Mouse (Mus musculus): Measurements from ENCODE around the gene Mid1. TPM values are rescaled to one million over a fixed set of nuclear protein-coding genes. Genes with fewer than 3 reads are reported as not detected.
A peak's percentile ranks its signal among the peaks of the same experiment; 100 is the strongest.

Gene Mid1
- polyA plus RNA-seq (2015; fragmentation: Nextera tagmentation; extraction: Ambion mirVana): 6.9 and 9.8 TPM in 2 replicates

GRCm38 (mm10) chrX:169685131-169685530 lies at the start of gene Mid1:
Gene Mid1 (plus strand): TSS chrX:169685199.
- H3K27ac ChIP-seq (ENCODE audit: low read length): no peak within 1 kb of the TSS
- WGBS: 13% methylated on average over 10 of the region's 10 CpGs
- H3K27me3 ChIP-seq (ENCODE audit: insufficient read depth, low read length): no peaks in the 10 kb centered on the region; the same call in 1 of the 2 replicates
- no peaks in the 10 kb centered on the region for H3K36me3 ChIP-seq (ENCODE audit: insufficient read depth, low read length)
- no peaks in the 10 kb centered on the region for H3K9me3 ChIP-seq (ENCODE audit: low read length)
- H3K9ac ChIP-seq (replicated peaks; ENCODE audit: low read length): 0 out of 2 replicates have a peak within 1 kb of the TSS, but pooled peaks have one; percentile 44
- peak; percentile 85 for ATAC-seq (ENCODE audit: low FRiP score, low TSS enrichment)
- no peaks in the 10 kb centered on the region for H3K4me1 ChIP-seq (ENCODE audit: insufficient read depth, low read length)
- H3K4me3 ChIP-seq (ENCODE audit: low read length): peak within 1 kb of the TSS; percentile 36
- H3K4me2 ChIP-seq (replicated peaks; ENCODE audit: low read depth, low read length): peak within 1 kb of the TSS; percentile 48

- no peaks in the 10 kb centered on the region for H3K36me3 ChIP-seq (ENCODE audit: insufficient read depth, low read length)
- H3K27me3 ChIP-seq (ENCODE audit: insufficient read depth, low read length): peaks cover 3% of the 10 kb centered on the region; the same call in 1 of the 2 replicates
- no peaks in the 10 kb centered on the region for H3K9me3 ChIP-seq (ENCODE audit: low read length)
- no peak overlapping the region for H3K9ac ChIP-seq (replicated peaks; ENCODE audit: low read length)
- no peak overlapping the region for H3K27ac ChIP-seq (ENCODE audit: low read length)
- no peak overlapping the region for H3K4me3 ChIP-seq (ENCODE audit: low read length)
- H3K4me1 ChIP-seq (ENCODE audit: insufficient read depth, low read length): no peaks in the 10 kb centered on the region
- no peak for ATAC-seq (ENCODE audit: low FRiP score, low TSS enrichment)
- H3K4me2 ChIP-seq (replicated peaks; ENCODE audit: low read depth, low read length): no peak overlapping the region
These were observed 11.9 kb upstream of the Mid1 start for GRCm38 (mm10) chrX:169673056-169673455.

GRCm38 (mm10) chrX:169676313-169676712 lies 8.7 kb upstream of the Mid1 start:
- 60% methylated on average over 4 of the region's 4 CpGs for WGBS
- no peak for ATAC-seq (ENCODE audit: low FRiP score, low TSS enrichment)

DNA sequence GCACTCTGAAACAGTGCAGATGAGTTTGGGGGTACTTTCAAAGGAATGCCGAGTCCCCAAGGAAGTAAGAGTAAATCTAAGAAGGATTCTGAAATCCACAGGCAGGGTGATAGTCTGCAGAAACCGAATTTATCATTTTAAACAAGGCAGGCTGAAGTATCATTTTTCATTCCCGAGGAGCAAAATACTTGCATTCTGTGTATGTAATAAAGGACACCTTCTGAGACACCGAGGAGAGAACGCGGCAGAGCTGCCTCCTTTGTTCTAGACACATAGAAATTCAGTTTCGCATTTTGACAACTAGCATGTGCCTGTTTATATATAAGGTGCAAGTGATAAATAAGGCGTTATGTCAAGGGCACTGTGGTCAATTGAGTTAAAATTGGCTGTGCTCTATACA lies 732 bp downstream of the Mid1 start:
- Histone ChIP-seq H3K9ac (replicated peaks; ENCODE audit: low read length) (no peak overlapping the region), H3K9me3 (ENCODE audit: low read length) (no peaks in the 10 kb centered on the region), H3K27me3 (ENCODE audit: insufficient read depth, low read length) (no peaks in the 10 kb centered on the region; the same call in 1 of the 2 replicates), H3K4me1 (ENCODE audit: insufficient read depth, low read length) (no peaks in the 10 kb centered on the region), H3K27ac (ENCODE audit: low read length) (no peak overlapping the region), H3K4me2 (replicated peaks; ENCODE audit: low read depth, low read length) (peak overlapping the region; percentile 48), H3K36me3 (ENCODE audit: insufficient read depth, low read length) (no peaks in the 10 kb centered on the region), H3K4me3 (ENCODE audit: low read length) (peak overlapping the region; percentile 36)
- ATAC-seq (ENCODE audit: low FRiP score, low TSS enrichment): no peak
- 44% methylated on average over 8 of the region's 8 CpGs for WGBS

More at GRCm38 (mm10) chrX:169676313-169676712, 8.7 kb upstream of the Mid1 start:
- Histone ChIP-seq H3K36me3 (ENCODE audit: insufficient read depth, low read length) (no peaks in the 10 kb centered on the region), H3K27ac (ENCODE audit: low read length) (no peak overlapping the region), H3K4me3 (ENCODE audit: low read length) (no peak overlapping the region), H3K9ac (replicated peaks; ENCODE audit: low read length) (no peak overlapping the region), H3K27me3 (ENCODE audit: insufficient read depth, low read length) (0 out of 2 replicates have a peak, but pooled peaks cover 3% of the 10 kb centered on the region), H3K4me2 (replicated peaks; ENCODE audit: low read depth, low read length) (no peak overlapping the region), H3K9me3 (ENCODE audit: low read length) (no peaks in the 10 kb centered on the region), H3K4me1 (ENCODE audit: insufficient read depth, low read length) (no peaks in the 10 kb centered on the region)

GRCm38 (mm10) chrX:169691217-169691616 lies 6.2 kb downstream of the Mid1 start:
- Histone ChIP-seq H3K4me1 (ENCODE audit: insufficient read depth, low read length) (0 out of 2 replicates have a peak, but pooled peaks cover 3% of the 10 kb centered on the region), H3K36me3 (ENCODE audit: insufficient read depth, low read length) (no peaks in the 10 kb centered on the region), H3K4me3 (ENCODE audit: low read length) (no peak overlapping the region), H3K27ac (ENCODE audit: low read length) (no peak overlapping the region), H3K27me3 (ENCODE audit: insufficient read depth, low read length) (peaks cover 6% of the 10 kb centered on the region; the same call in 1 of the 2 replicates), H3K9me3 (ENCODE audit: low read length) (no peaks in the 10 kb centered on the region), H3K4me2 (replicated peaks; ENCODE audit: low read depth, low read length) (no peak overlapping the region), H3K9ac (replicated peaks; ENCODE audit: low read length) (no peak overlapping the region)
- ATAC-seq (ENCODE audit: low FRiP score, low TSS enrichment): peak; percentile 74
- WGBS: 59% methylated on average over 2 of the region's 2 CpGs

DNA sequence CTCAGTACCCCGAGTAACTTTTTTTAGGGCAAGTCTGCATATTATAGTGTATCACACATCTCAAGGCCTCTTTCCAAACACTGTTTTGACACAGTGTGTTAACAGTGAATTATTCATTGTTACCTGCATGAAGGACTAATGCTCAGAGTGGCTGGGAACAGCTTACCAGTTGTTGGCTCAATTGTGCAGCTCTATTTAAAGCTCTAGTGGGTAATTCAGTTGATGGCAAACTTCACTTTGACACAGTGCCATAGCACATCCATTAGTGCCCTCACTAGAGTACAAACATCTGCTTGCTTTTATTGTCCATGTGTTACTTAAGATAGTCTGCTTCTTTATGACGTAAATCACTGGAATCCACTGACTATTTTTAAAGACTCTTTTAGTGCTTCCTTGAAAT lies 6.7 kb downstream of the Mid1 start:
- Histone ChIP-seq H3K4me3 (ENCODE audit: low read length) (no peak overlapping the region), H3K9ac (replicated peaks; ENCODE audit: low read length) (no peak overlapping the region), H3K9me3 (ENCODE audit: low read length) (no peaks in the 10 kb centered on the region), H3K36me3 (ENCODE audit: insufficient read depth, low read length) (no peaks in the 10 kb centered on the region), H3K27ac (ENCODE audit: low read length) (no peak overlapping the region), H3K4me2 (replicated peaks; ENCODE audit: low read depth, low read length) (no peak overlapping the region), H3K27me3 (ENCODE audit: insufficient read depth, low read length) (peaks cover 8% of the 10 kb centered on the region; the same call in 1 of the 2 replicates), H3K4me1 (ENCODE audit: insufficient read depth, low read length) (0 out of 2 replicates have a peak, but pooled peaks cover 3% of the 10 kb centered on the region)
- 59% methylated on average over 2 of the region's 2 CpGs for WGBS
- no peak for ATAC-seq (ENCODE audit: low FRiP score, low TSS enrichment)

GRCm38 (mm10) chrX:169692225-169692909 lies 7.4 kb downstream of the Mid1 start:
- Histone ChIP-seq H3K4me3 (ENCODE audit: low read length) (no peak overlapping the region), H3K4me1 (ENCODE audit: insufficient read depth, low read length) (0 out of 2 replicates have a peak, but pooled peaks cover 3% of the 10 kb centered on the region), H3K9ac (replicated peaks; ENCODE audit: low read length) (no peak overlapping the region), H3K4me2 (replicated peaks; ENCODE audit: low read depth, low read length) (no peak overlapping the region), H3K27ac (ENCODE audit: low read length) (no peak overlapping the region), H3K27me3 (ENCODE audit: insufficient read depth, low read length) (peaks cover 10% of the 10 kb centered on the region; the same call in 1 of the 2 replicates), H3K36me3 (ENCODE audit: insufficient read depth, low read length) (no peaks in the 10 kb centered on the region), H3K9me3 (ENCODE audit: low read length) (no peaks in the 10 kb centered on the region)
- no peak for ATAC-seq (ENCODE audit: low FRiP score, low TSS enrichment)
- WGBS: 66% methylated on average over 6 of the region's 6 CpGs

GRCm38 (mm10) chrX:169704016-169704602 lies 19.1 kb downstream of the Mid1 start:
- no peaks in the 10 kb centered on the region for H3K4me1 ChIP-seq (ENCODE audit: insufficient read depth, low read length)
- no peak overlapping the region for H3K4me2 ChIP-seq (replicated peaks; ENCODE audit: low read depth, low read length)
- no peak overlapping the region for H3K27ac ChIP-seq (ENCODE audit: low read length)
- no peak for ATAC-seq (ENCODE audit: low FRiP score, low TSS enrichment)
- H3K4me3 ChIP-seq (ENCODE audit: low read length): no peak overlapping the region
- peaks cover 8% of the 10 kb centered on the region for H3K27me3 ChIP-seq (ENCODE audit: insufficient read depth, low read length)
- no peaks in the 10 kb centered on the region for H3K36me3 ChIP-seq (ENCODE audit: insufficient read depth, low read length)
- no peaks in the 10 kb centered on the region for H3K9me3 ChIP-seq (ENCODE audit: low read length)
- 79% methylated on average over 2 of the region's 2 CpGs for WGBS
- no peak overlapping the region for H3K9ac ChIP-seq (replicated peaks; ENCODE audit: low read length)

DNA sequence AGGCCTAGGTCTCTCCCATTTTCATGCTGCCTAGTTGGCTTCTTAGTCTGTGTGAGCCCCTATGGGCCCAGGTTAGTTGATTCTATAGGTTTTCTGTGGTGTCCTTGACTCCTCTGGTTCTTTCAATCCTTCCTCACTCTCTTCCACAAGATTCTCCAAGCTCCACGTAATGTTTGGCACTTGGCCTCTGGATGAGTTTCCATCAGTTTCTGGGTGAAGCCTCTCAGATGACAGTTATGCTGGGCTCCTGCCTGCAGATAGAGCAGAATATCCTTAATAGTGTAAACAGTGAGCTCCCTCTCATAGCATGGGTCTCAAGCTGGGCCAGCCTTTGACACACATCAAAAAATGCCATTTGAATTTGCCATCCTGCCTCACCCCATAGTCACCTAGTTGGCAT lies 38.5 kb downstream of the Mid1 start:
- Histone ChIP-seq H3K9me3 (ENCODE audit: low read length) (no peaks in the 10 kb centered on the region), H3K4me2 (replicated peaks; ENCODE audit: low read depth, low read length) (no peak overlapping the region), H3K27me3 (ENCODE audit: insufficient read depth, low read length) (peaks cover 5% of the 10 kb centered on the region; the same call in 1 of the 2 replicates), H3K36me3 (ENCODE audit: insufficient read depth, low read length) (no peaks in the 10 kb centered on the region), H3K27ac (ENCODE audit: low read length) (no peak overlapping the region), H3K4me1 (ENCODE audit: insufficient read depth, low read length) (no peaks in the 10 kb centered on the region), H3K4me3 (ENCODE audit: low read length) (no peak overlapping the region), H3K9ac (replicated peaks; ENCODE audit: low read length) (no peak overlapping the region)
- 87% methylated on average over 1 of the region's 1 CpGs for WGBS
- no peak for ATAC-seq (ENCODE audit: low FRiP score, low TSS enrichment)

Measured in kidney, embryonic 16.5 days (tissue).